Mouse (Mus musculus): ENCODE measurements around the gene Pard6b. TPM values are rescaled to one million over a fixed set of nuclear protein-coding genes. Genes with fewer than 3 reads are reported as not detected.

The Pard6b gene
- polyA plus RNA-seq, 1 experiment from 2014 or later, result 5.3 TPM

- no peak for ATAC-seq (replicated peaks; ENCODE audit: insufficient number of reproducible peaks, insufficient read depth, low FRiP score, low read depth)
- Histone ChIP-seq H3K4me2 (no peak overlapping the region), H3K27ac (no peak overlapping the region), H3K27me3 (no peaks in the 10 kb centered on the region), H3K36me3 (no peaks in the 10 kb centered on the region), H3K9me3 (replicated peaks) (no peaks in the 10 kb centered on the region), H3K9ac (no peak overlapping the region), H3K4me3 (no peak overlapping the region), H3K4me1 (replicated peaks) (peaks cover 5% of the 10 kb centered on the region; the same call in 1 of the 2 replicates)
- 75% methylated on average over 12 of the region's 12 CpGs for WGBS
Observed at GRCm38 (mm10) chr2:168063712-168064111, 17.1 kb upstream of the Pard6b start.

GRCm38 (mm10) chr2:168065511-168065910, 15.3 kb upstream of the Pard6b start:
- no peaks in the 10 kb centered on the region for H3K9me3 ChIP-seq (replicated peaks)
- no peaks in the 10 kb centered on the region for H3K27me3 ChIP-seq
- no peak for ATAC-seq (replicated peaks; ENCODE audit: insufficient number of reproducible peaks, insufficient read depth, low FRiP score, low read depth)
- H3K9ac ChIP-seq, result no peak overlapping the region
- no peak overlapping the region for H3K4me3 ChIP-seq
- H3K27ac ChIP-seq, result no peak overlapping the region
- H3K4me1 ChIP-seq (replicated peaks), result peaks cover 5% of the 10 kb centered on the region
- no peaks in the 10 kb centered on the region for H3K36me3 ChIP-seq
- 54% methylated on average over 7 of the region's 7 CpGs for WGBS
- H3K4me2 ChIP-seq, result no peak overlapping the region

- no peak overlapping the region for H3K27ac ChIP-seq
- ATAC-seq (replicated peaks; ENCODE audit: insufficient number of reproducible peaks, insufficient read depth, low FRiP score, low read depth), result no peak
- no peaks in the 10 kb centered on the region for H3K36me3 ChIP-seq
- H3K4me3 ChIP-seq, result no peak overlapping the region
- WGBS, result 65% methylated on average over 8 of the region's 8 CpGs
- H3K9me3 ChIP-seq (replicated peaks), result no peaks in the 10 kb centered on the region
- no peak overlapping the region for H3K9ac ChIP-seq
- no peak overlapping the region for H3K4me2 ChIP-seq
- H3K4me1 ChIP-seq (replicated peaks), result peaks cover 11% of the 10 kb centered on the region
- no peaks in the 10 kb centered on the region for H3K27me3 ChIP-seq
Observed at GRCm38 (mm10) chr2:168066783-168067182, 14.0 kb upstream of the Pard6b start.

GRCm38 (mm10) chr2:168070425-168070824, 10.4 kb upstream of the Pard6b start:
- Histone ChIP-seq H3K36me3 (no peaks in the 10 kb centered on the region), H3K27me3 (no peaks in the 10 kb centered on the region), H3K4me1 (replicated peaks) (peaks cover 24% of the 10 kb centered on the region), H3K9ac (no peak overlapping the region), H3K9me3 (replicated peaks) (no peaks in the 10 kb centered on the region), H3K27ac (peak overlapping the region; percentile 48), H3K4me3 (no peak overlapping the region), H3K4me2 (no peak overlapping the region)
- no peak for ATAC-seq (replicated peaks; ENCODE audit: insufficient number of reproducible peaks, insufficient read depth, low FRiP score, low read depth)
- WGBS, result 29% methylated on average over 5 of the region's 5 CpGs

- peak; percentile 89 for ATAC-seq (replicated peaks; ENCODE audit: insufficient number of reproducible peaks, insufficient read depth, low FRiP score, low read depth)
- peak overlapping the region; percentile 47 for H3K4me2 ChIP-seq
- WGBS, result 5% methylated on average over 12 of the region's 12 CpGs
Observed at GRCm38 (mm10) chr2:168072436-168073131, 8.2 kb upstream of the Pard6b start.

GRCm38 (mm10) chr2:168073722-168074121, 7.1 kb upstream of the Pard6b start:
- Histone ChIP-seq H3K27me3 (peaks cover 4% of the 10 kb centered on the region), H3K4me1 (replicated peaks) (peaks cover 29% of the 10 kb centered on the region), H3K9ac (no peak overlapping the region), H3K36me3 (no peaks in the 10 kb centered on the region), H3K4me3 (no peak overlapping the region), H3K4me2 (no peak overlapping the region), H3K9me3 (replicated peaks) (no peaks in the 10 kb centered on the region), H3K27ac (no peak overlapping the region)
- no peak for ATAC-seq (replicated peaks; ENCODE audit: insufficient number of reproducible peaks, insufficient read depth, low FRiP score, low read depth)
- WGBS, result 78% methylated on average over 5 of the region's 5 CpGs

More at GRCm38 (mm10) chr2:168072436-168073131, 8.2 kb upstream of the Pard6b start:
- peak overlapping the region; percentile 11; the same call in 1 of the 2 replicates for H3K4me3 ChIP-seq
- peak overlapping the region; percentile 86 for H3K27ac ChIP-seq
- H3K4me1 ChIP-seq (replicated peaks), result peaks cover 24% of the 10 kb centered on the region
- no peaks in the 10 kb centered on the region for H3K9me3 ChIP-seq (replicated peaks)
- 0 out of 2 replicates have a peak overlapping the region, but pooled peaks have one; percentile 22 for H3K9ac ChIP-seq
- H3K27me3 ChIP-seq, result no peaks in the 10 kb centered on the region
- H3K36me3 ChIP-seq, result no peaks in the 10 kb centered on the region

GRCm38 (mm10) chr2:168074457-168074856, 6.3 kb upstream of the Pard6b start:
- H3K9ac ChIP-seq, result no peak overlapping the region
- 61% methylated on average over 3 of the region's 3 CpGs for WGBS
- H3K4me2 ChIP-seq, result no peak overlapping the region
- no peaks in the 10 kb centered on the region for H3K9me3 ChIP-seq (replicated peaks)
- no peak overlapping the region for H3K27ac ChIP-seq
- peaks cover 29% of the 10 kb centered on the region for H3K4me1 ChIP-seq (replicated peaks)
- no peak for ATAC-seq (replicated peaks; ENCODE audit: insufficient number of reproducible peaks, insufficient read depth, low FRiP score, low read depth)
- no peak overlapping the region for H3K4me3 ChIP-seq
- no peaks in the 10 kb centered on the region for H3K36me3 ChIP-seq
- peaks cover 4% of the 10 kb centered on the region for H3K27me3 ChIP-seq

GRCm38 (mm10) chr2:168076840-168077576, 3.8 kb upstream of the Pard6b start:
- no peak overlapping the region for H3K4me3 ChIP-seq
- WGBS, result 72% methylated on average over 20 of the region's 20 CpGs
- ATAC-seq (replicated peaks; ENCODE audit: insufficient number of reproducible peaks, insufficient read depth, low FRiP score, low read depth), result no peak
- H3K36me3 ChIP-seq, result no peaks in the 10 kb centered on the region
- no peak overlapping the region for H3K9ac ChIP-seq
- no peak overlapping the region for H3K4me2 ChIP-seq
- no peaks in the 10 kb centered on the region for H3K9me3 ChIP-seq (replicated peaks)
- H3K4me1 ChIP-seq (replicated peaks), result peaks cover 33% of the 10 kb centered on the region
- H3K27ac ChIP-seq, result no peak overlapping the region; the same call in 1 of the 2 replicates
- peaks cover 9% of the 10 kb centered on the region for H3K27me3 ChIP-seq

- Histone ChIP-seq H3K4me3 (no peak overlapping the region), H3K4me1 (replicated peaks) (peaks cover 33% of the 10 kb centered on the region), H3K4me2 (no peak overlapping the region), H3K36me3 (no peaks in the 10 kb centered on the region), H3K27ac (no peak overlapping the region), H3K9ac (no peak overlapping the region), H3K27me3 (peaks cover 9% of the 10 kb centered on the region), H3K9me3 (replicated peaks) (no peaks in the 10 kb centered on the region)
- WGBS, result 27% methylated on average over 15 of the region's 15 CpGs
- no peak for ATAC-seq (replicated peaks; ENCODE audit: insufficient number of reproducible peaks, insufficient read depth, low FRiP score, low read depth)
Observed at GRCm38 (mm10) chr2:168078107-168078830, 2.5 kb upstream of the Pard6b start.

GRCm38 (mm10) chr2:168081299-168081932, 612 bp downstream of the Pard6b start:
- Histone ChIP-seq H3K27me3 (peaks cover 12% of the 10 kb centered on the region), H3K4me2 (peak overlapping the region; percentile 97), H3K9me3 (replicated peaks) (no peaks in the 10 kb centered on the region), H3K27ac (peak overlapping the region; percentile 87), H3K4me3 (peak overlapping the region; percentile 73), H3K36me3 (no peaks in the 10 kb centered on the region), H3K9ac (peak overlapping the region; percentile 74), H3K4me1 (replicated peaks) (peaks cover 35% of the 10 kb centered on the region)
- under 1% methylated on average over 49 of the region's 49 CpGs for WGBS
- ATAC-seq (replicated peaks; ENCODE audit: insufficient number of reproducible peaks, insufficient read depth, low FRiP score, low read depth), result no peak; the same call in 1 of the 2 replicates

GRCm38 (mm10) chr2:168081933-168082306, 1.1 kb downstream of the Pard6b start:
- Histone ChIP-seq H3K9ac (peak overlapping the region; percentile 74), H3K4me1 (replicated peaks) (peaks cover 35% of the 10 kb centered on the region), H3K27ac (peak overlapping the region; percentile 87; the same call in 1 of the 2 replicates), H3K27me3 (peaks cover 12% of the 10 kb centered on the region), H3K36me3 (no peaks in the 10 kb centered on the region), H3K9me3 (replicated peaks) (no peaks in the 10 kb centered on the region), H3K4me3 (peak overlapping the region; percentile 73), H3K4me2 (peak overlapping the region; percentile 97)
- ATAC-seq (replicated peaks; ENCODE audit: insufficient number of reproducible peaks, insufficient read depth, low FRiP score, low read depth), result no peak
- 4% methylated on average over 14 of the region's 14 CpGs for WGBS

Measured in heart, embryonic 15.5 days (tissue).